Comparison of ENCODE assay signal across 10 mouse cellular contexts in genomic region chr11:55184733-55185291, GRCm38 (mm10). TPM values are rescaled to one million over a fixed set of nuclear protein-coding genes. Genes with fewer than 3 reads are reported as not detected.
DNase-seq lines count a peak whose midpoint lies in the region; ATAC-seq lines count a peak whose summit lies in the region.
"Had no signal": no experiment of that assay in that cellular context is flagged by ENCODE, and none has a peak within 500 bp of the region (broad histone marks: within the 10 kb centered on the region; RNA-seq: fewer than 3 reads in every experiment).

Gene Slc36a2 (minus strand): TSS chr11:55185077.

- peak within 1 kb of the TSS; percentile 32; the same call in 1 of the 2 replicates for H3K9ac ChIP-seq in liver, embryonic 16.5 days (ENCODE audit: low read depth, low read length)
- H3K9ac ChIP-seq in hindbrain, embryonic 11.5 days (ENCODE audit: low read depth, low read length): no peak within 1 kb of the TSS
- H3K9ac ChIP-seq: limb, embryonic 15.5 days had no signal

- H3K4me1 ChIP-seq in liver, embryonic 16.5 days (ENCODE audit: control insufficient read depth, low read depth, low read length): no peaks in the 10 kb centered on the region; the same call in 1 of the 2 replicates
- H3K4me1 ChIP-seq in hindbrain, embryonic 11.5 days (replicated peaks; ENCODE audit: control insufficient read depth, insufficient read depth, low read length): no peaks in the 10 kb centered on the region

- peak; percentile 51; the same call in 1 of the 2 replicates for ATAC-seq in liver, embryonic 16.5 days (ENCODE audit: low read depth)
- ATAC-seq in hindbrain, embryonic 11.5 days (ENCODE audit: low FRiP score): no peak

- peak within 1 kb of the TSS; percentile 50 for H3K4me3 ChIP-seq in liver, embryonic 16.5 days (ENCODE audit: low read depth, low read length)
- no peak within 1 kb of the TSS for H3K4me3 ChIP-seq in hindbrain, embryonic 11.5 days (ENCODE audit: low read depth, low read length)
- H3K4me3 ChIP-seq: limb, embryonic 15.5 days had no signal

- H3K9me3 ChIP-seq in liver, embryonic 16.5 days (replicated peaks; ENCODE audit: control insufficient read depth, low read length): no peaks in the 10 kb centered on the region
- H3K9me3 ChIP-seq in hindbrain, embryonic 11.5 days (ENCODE audit: control insufficient read depth, low read length): no peaks in the 10 kb centered on the region
- H3K9me3 ChIP-seq: limb, embryonic 15.5 days had no signal

- H3K4me2 ChIP-seq in liver, embryonic 16.5 days (ENCODE audit: low read depth, low read length): peak within 1 kb of the TSS; percentile 38
- no peak within 1 kb of the TSS for H3K4me2 ChIP-seq in hindbrain, embryonic 11.5 days (replicated peaks; ENCODE audit: low read depth, low read length)
- H3K4me2 ChIP-seq: limb, embryonic 15.5 days had no signal

- H3K36me3 ChIP-seq in liver, embryonic 16.5 days (ENCODE audit: control insufficient read depth, insufficient read depth): no peaks in the 10 kb centered on the region
- no peaks in the 10 kb centered on the region for H3K36me3 ChIP-seq in hindbrain, embryonic 11.5 days (ENCODE audit: control insufficient read depth, insufficient read depth, low read length)
- H3K36me3 ChIP-seq: limb, embryonic 15.5 days had no signal

- H3K27ac ChIP-seq in liver, embryonic 16.5 days (ENCODE audit: low read length): peak within 1 kb of the TSS; percentile 77
- H3K27ac ChIP-seq in hindbrain, embryonic 11.5 days (ENCODE audit: low read depth, low read length): no peak within 1 kb of the TSS
- H3K27ac ChIP-seq: limb, embryonic 15.5 days had no signal

- H3K27me3 ChIP-seq in liver, embryonic 16.5 days (ENCODE audit: control insufficient read depth, insufficient read depth, low read depth, low read length): no peaks in the 10 kb centered on the region
- H3K27me3 ChIP-seq in hindbrain, embryonic 11.5 days (ENCODE audit: control insufficient read depth, insufficient read depth, low read length): no peaks in the 10 kb centered on the region
- H3K27me3 ChIP-seq: limb, embryonic 15.5 days had no signal

- peak; percentile 23 for DNase-seq in embryo, embryonic 10.5 days (ENCODE audit: low spot score)
- no peak for DNase-seq in embryo, embryonic 9.5 days (ENCODE audit: extremely low spot score)
- DNase-seq in NIH3T3 (ENCODE audit: low read depth): peak; percentile 63
- peak; percentile 85 to 89 for DNase-seq in cerebellum, postnatal 14 days
- DNase-seq in c-Kit-positive CD71-positive TER-119-positive erythroid progenitor cells, embryonic 14.5 days (ENCODE audit: low spot score): no peak
- DNase-seq in neural tube, embryonic 10.5 days (ENCODE audit: extremely low spot score, low spot score): no peak
- DNase-seq in hindbrain, embryonic 11.5 days (ENCODE audit: low spot score): no peak

- WGBS in liver, embryonic 16.5 days (ENCODE audit: insufficient replicate concordance): 32% methylated on average over 10 of the region's 10 CpGs
- 27% methylated on average over 10 of the region's 10 CpGs for WGBS in hindbrain, embryonic 11.5 days

RNA-seq across cellular contexts. Expression of gene Slc36a2, which starts in this region (rescaled TPM):
- polyA plus RNA-seq in liver, embryonic 16.5 days (2015; fragmentation: Nextera tagmentation; extraction: Ambion mirVana): 39.3 and 51.1 TPM in 2 replicates
- 0.65 and 0.67 TPM in 2 replicates for polyA plus RNA-seq in hindbrain, embryonic 11.5 days (2014; fragmentation: Nextera tagmentation; extraction: Ambion mirVana)
- polyA plus RNA-seq: C2C12 had no signal

Comparison
In these comparisons a context has a peak if more than half of its experiments do, and no peak if none do; other contexts are left out.
1. RNA of gene Slc36a2 (polyA plus RNA-seq): 39.3 to 51.1 TPM in liver, embryonic 16.5 days; 0.65 to 0.67 TPM in hindbrain, embryonic 11.5 days; every median in the first group is over 10 times any median in the second.
2. DNase-seq: peak in embryo, embryonic 10.5 days (single experiment), NIH3T3 (single experiment) and cerebellum, postnatal 14 days (2 of 2); none in embryo, embryonic 9.5 days (single experiment), c-Kit-positive CD71-positive TER-119-positive erythroid progenitor cells, embryonic 14.5 days (single experiment), neural tube, embryonic 10.5 days (single experiment) and hindbrain, embryonic 11.5 days (single experiment).